ENCODE assay signal across 8 mouse cellular contexts in genomic region chr13:21501182-21501581, GRCm38 (mm10). TPM values are rescaled to one million over a fixed set of nuclear protein-coding genes. Genes with fewer than 3 reads are reported as not detected.
DNase-seq lines count a peak whose midpoint lies in the region; ATAC-seq and TF ChIP-seq lines count a peak whose summit lies in the region.
"Not testable (repeated sequence)": the region's sequence is repeated elsewhere in the genome, so short reads cannot be mapped to it uniquely, and the experiment has no call there.

TSS of gene Gm11273 (minus strand) at chr13:21501418.

- not testable (repeated sequence) for H3K4me1 ChIP-seq in heart, embryonic 14.5 days (ENCODE audit: control insufficient read depth in 2 of 2, insufficient read depth in 2 of 2, low read length in 2 of 2); stomach, postnatal 0 days (replicated peaks; ENCODE audit: control insufficient read depth, insufficient read depth)

- 86% methylated on average over 17 of the region's 17 CpGs for WGBS in heart, embryonic 14.5 days
- 95% methylated on average over 17 of the region's 17 CpGs for WGBS in stomach, postnatal 0 days

- intact Hi-C loops in left cerebral cortex, postnatal 36 days (cut with DNase I), result not testable (repeated sequence)

- not testable (repeated sequence) for H3K9ac ChIP-seq in heart, embryonic 14.5 days (ENCODE audit: low read length); stomach, postnatal 0 days (ENCODE audit: low read length)

- not testable (repeated sequence) for H3K4me2 ChIP-seq in heart, embryonic 14.5 days (ENCODE audit: low read length); stomach, postnatal 0 days (replicated peaks; ENCODE audit: low read depth)

- not testable (repeated sequence) for H3K36me3 ChIP-seq in heart, embryonic 14.5 days (ENCODE audit: control insufficient read depth, insufficient read depth, low read length); stomach, postnatal 0 days (ENCODE audit: control insufficient read depth, insufficient read depth, low read length)

- 0 out of 2 replicates have a peak, but pooled peaks have one; percentile 31 for ATAC-seq in common myeloid progenitor, adult 5-6 weeks (replicated peaks; ENCODE audit: low read depth, poor library complexity, severe bottlenecking)
- ATAC-seq in heart, embryonic 14.5 days (ENCODE audit: insufficient number of reproducible peaks, insufficient read depth, low FRiP score, low read depth); inflammation-experienced regulatory T-cells, adult 6 months; stomach, postnatal 0 days (ENCODE audit: low FRiP score, low TSS enrichment): not testable (repeated sequence)

- H3K9me3 ChIP-seq in heart, embryonic 14.5 days (ENCODE audit: control insufficient read depth, low read length); stomach, postnatal 0 days (ENCODE audit: control insufficient read depth, low read length): not testable (repeated sequence)

- H3K4me3 ChIP-seq in heart, embryonic 14.5 days (ENCODE audit: control insufficient read depth in 1 of 2, insufficient read depth in 1 of 2, low read depth in 1 of 2, low read length in 2 of 2); stomach, postnatal 0 days (ENCODE audit: low read depth, low read length): not testable (repeated sequence)

- H3K27me3 ChIP-seq in heart, embryonic 14.5 days (ENCODE audit: control insufficient read depth, insufficient read depth, low read length); stomach, postnatal 0 days (ENCODE audit: control insufficient read depth, insufficient read depth, low read length): not testable (repeated sequence)

- not testable (repeated sequence) for TF ChIP-seq CTCF in stomach, postnatal 0 days (IDR thresholded peaks at IDR 0.05; ENCODE audit: low read depth)

- DNase-seq in adrenal gland, adult 2 months; gastrocnemius, postnatal 25 days; layer of hippocampus, postnatal 10 days (ENCODE audit: low spot score in 2 of 2); left cerebral cortex, postnatal 36 days (ENCODE audit: low spot score in 2 of 2); stomach, postnatal 0 days (ENCODE audit: low spot score): not testable (repeated sequence)

- H3K27ac ChIP-seq in heart, embryonic 14.5 days (replicated peaks in 1 of 2; ENCODE audit: control insufficient read depth in 1 of 2, insufficient read depth in 1 of 2, low read depth in 2 of 2, low read length in 2 of 2); stomach, postnatal 0 days (replicated peaks): not testable (repeated sequence)

- TF ChIP-seq EP300 in stomach, postnatal 0 days (optimal IDR thresholded peaks at IDR 0.05), result not testable (repeated sequence)

RNA-seq across cellular contexts. Expression of gene Gm11273, which starts in this region (rescaled TPM):
- 100 to 1,000 TPM in 1 of 2 experiments, 10 to 100 TPM in 1; 95.4 to 165 TPM for total RNA-seq in adrenal gland, adult 2 months (2021)
- polyA plus RNA-seq in adrenal gland, adult 2 months (2012; rRNA removed), result 56.6 and 56.8 TPM in 2 replicates
- 8.5 and 11.7 TPM in 2 replicates for total RNA-seq in common myeloid progenitor, adult 5-6 weeks (2017)
- total RNA-seq in gastrocnemius, postnatal 25 days (2021), result 100 to 1,000 TPM; 119 to 147 TPM
- 15.0 and 17.5 TPM in 2 replicates for polyA plus RNA-seq in heart, embryonic 14.5 days (2014; fragmentation: Nextera tagmentation; extraction: Ambion mirVana)
- 10 to 100 TPM in 2 of 3 experiments, 1 to 10 TPM in 1; 5.4 to 41.4 (median 31.6) TPM for polyA plus RNA-seq in inflammation-experienced regulatory T-cells, adult 6 months (2017; shearing (Covaris generic))
- total RNA-seq in layer of hippocampus, postnatal 10 days (2021), result 10 to 100 TPM; 48.8 to 72.4 TPM
- 10 to 100 TPM; 56.4 to 67.0 TPM for total RNA-seq in left cerebral cortex, postnatal 36 days (2021)
- polyA plus RNA-seq in stomach, postnatal 0 days (2015; fragmentation: Nextera tagmentation; extraction: Ambion mirVana), result 12.3 and 12.9 TPM in 2 replicates
